Mouse (Mus musculus) monocyte, adult 2 months (primary cell): ENCODE measurements around the gene Tagln2.

Experiments used
- DNase-seq, 2 experiments: peaks; one replicate each; pipeline ENCODE4 v3.0.0; 2022; ENCODE audit warnings: low spot score in 2 of 2, low read depth in 1 of 2

The Tagln2 gene

GRCm38 (mm10) chr1:172502145-172503110 is 2.6 kb downstream of the Tagln2 start:
- DNase-seq, result no peak

- DNase-seq, result no peak
Observed at GRCm38 (mm10) chr1:172503111-172503997, 3.5 kb downstream of the Tagln2 start.

- DNase-seq, result no peak
Observed at GRCm38 (mm10) chr1:172504756-172505155, 4.9 kb downstream of the Tagln2 start.

- DNase-seq, result no peak
Observed at GRCm38 (mm10) chr1:172507001-172507400, 7.2 kb downstream of the Tagln2 start.

GRCm38 (mm10) chr1:172507701-172508100 is 7.9 kb downstream of the Tagln2 start:
- no peak for DNase-seq

GRCm38 (mm10) chr1:172508172-172508571 is 8.3 kb downstream of the Tagln2 start:
- no peak for DNase-seq

- no peak for DNase-seq
Observed at GRCm38 (mm10) chr1:172509235-172509634, 9.4 kb downstream of the Tagln2 start.

GRCm38 (mm10) chr1:172509983-172510382 is 10.1 kb downstream of the Tagln2 start:
- no peak for DNase-seq

GRCm38 (mm10) chr1:172510421-172510972 is 10.7 kb downstream of the Tagln2 start:
- DNase-seq, result no peak

GRCm38 (mm10) chr1:172512962-172513361 is 13.1 kb downstream of the Tagln2 start:
- DNase-seq, result peak; percentile 80 to 83

GRCm38 (mm10) chr1:172513525-172514212 is 13.8 kb downstream of the Tagln2 start:
- peak; percentile 88 to 92 for DNase-seq

GRCm38 (mm10) chr1:172514213-172514529 is 14.3 kb downstream of the Tagln2 start:
- no peak for DNase-seq

- no peak for DNase-seq
Observed at GRCm38 (mm10) chr1:172514551-172515268, 14.9 kb downstream of the Tagln2 start.

- no peak for DNase-seq
Observed at GRCm38 (mm10) chr1:172515396-172515795, 15.5 kb downstream of the Tagln2 start.

- no peak for DNase-seq
Observed at GRCm38 (mm10) chr1:172518013-172518412, 18.2 kb downstream of the Tagln2 start.

GRCm38 (mm10) chr1:172519644-172520043 is 19.8 kb downstream of the Tagln2 start:
- DNase-seq, result no peak

- DNase-seq, result peak; percentile 70 to 71
Observed at GRCm38 (mm10) chr1:172520576-172521440, 21.0 kb downstream of the Tagln2 start, which contains the start of gene Cfap45. Cfap45 (plus strand) TSS chr1:172520801.

GRCm38 (mm10) chr1:172522524-172522923 is 22.7 kb downstream of the Tagln2 start:
- no peak for DNase-seq

- DNase-seq, result no peak
Observed at GRCm38 (mm10) chr1:172523699-172524101, 23.9 kb downstream of the Tagln2 start.
